Mouse (Mus musculus) common myeloid progenitor, adult 5-6 weeks (primary cell): ENCODE measurements at regions not wholly inside any gene's neighbourhood (a gene's known extent, or its start where the extent isn't known, plus 50 kb on each side); places are given as distances from the start of the nearest gene placed in this dataset.

ENCODE experiments used
- ATAC-seq: replicated peaks from 2 replicates; pipeline ENCODE4 v1.8.0; 2016; ENCODE audit warnings: low read depth, mild to moderate bottlenecking, moderate TSS enrichment, inconsistent platforms; ENCODE audit not compliant: poor library complexity, severe bottlenecking

- 0 out of 2 replicates have a peak, but pooled peaks have one; percentile 19 for ATAC-seq
Observed at GRCm38 (mm10) chr7:145106494-145106849, 101.4 kb downstream of the 1810010D01Rik start.

GRCm38 (mm10) chr7:145105831-145106493, 102.0 kb downstream of the 1810010D01Rik start:
- no peak for ATAC-seq

GRCm38 (mm10) chr7:145102692-145103091, 105.2 kb downstream of the 1810010D01Rik start:
- no peak for ATAC-seq

GRCm38 (mm10) chr7:145102216-145102615, 105.7 kb downstream of the 1810010D01Rik start:
- no peak for ATAC-seq

- ATAC-seq: peak; percentile 62
Observed at GRCm38 (mm10) chr7:145098335-145098734, 109.6 kb downstream of the 1810010D01Rik start.

- no peak for ATAC-seq
Observed at GRCm38 (mm10) chr7:145094134-145094526, 113.8 kb downstream of the 1810010D01Rik start.

- no peak for ATAC-seq
Observed at GRCm38 (mm10) chr7:145093417-145094133, 114.3 kb downstream of the 1810010D01Rik start.

- ATAC-seq: no peak
Observed at GRCm38 (mm10) chr7:145092392-145093176, 115.3 kb downstream of the 1810010D01Rik start.

GRCm38 (mm10) chr7:145090849-145091248, 117.1 kb downstream of the 1810010D01Rik start:
- ATAC-seq: no peak

- ATAC-seq: peak; percentile 39
Observed at GRCm38 (mm10) chr7:145089315-145089721, 118.6 kb downstream of the 1810010D01Rik start.

GRCm38 (mm10) chr7:145088655-145089054, 119.3 kb downstream of the 1810010D01Rik start:
- peak; percentile 45; the same call in 1 of the 2 replicates for ATAC-seq

GRCm38 (mm10) chr7:145087790-145088189, 120.1 kb downstream of the 1810010D01Rik start:
- ATAC-seq: no peak

GRCm38 (mm10) chr7:145082917-145083752, 124.8 kb downstream of the 1810010D01Rik start:
- ATAC-seq: no peak

- no peak for ATAC-seq
Observed at GRCm38 (mm10) chr7:145071996-145072790, 132.5 kb upstream of the Ccnd1 start.

- ATAC-seq: 0 out of 2 replicates have a peak, but pooled peaks have one; percentile 11
Observed at GRCm38 (mm10) chr7:145071533-145071932, 131.8 kb upstream of the Ccnd1 start.

GRCm38 (mm10) chr7:145067366-145067765, 127.6 kb upstream of the Ccnd1 start:
- no peak for ATAC-seq

GRCm38 (mm10) chr7:145056320-145056719, 116.6 kb upstream of the Ccnd1 start:
- ATAC-seq: no peak

GRCm38 (mm10) chr7:145051616-145052015, 111.9 kb upstream of the Ccnd1 start:
- ATAC-seq: no peak

- peak; percentile 59 for ATAC-seq
Observed at GRCm38 (mm10) chr7:145050729-145051128, 111.0 kb upstream of the Ccnd1 start.
